Mouse (Mus musculus) heart, adult 9 months (tissue): ENCODE data around the gene a.
"Not testable (repeated sequence)": the region's sequence is repeated elsewhere in the genome, so short reads cannot be mapped to it uniquely, and the experiment has no call there.

Experiments
- DNase-seq, 2 experiments: peaks; one replicate each; pipeline ENCODE4 v3.0.0; 2022; ENCODE audit warnings: low spot score in 2 of 2

Gene a

DNA sequence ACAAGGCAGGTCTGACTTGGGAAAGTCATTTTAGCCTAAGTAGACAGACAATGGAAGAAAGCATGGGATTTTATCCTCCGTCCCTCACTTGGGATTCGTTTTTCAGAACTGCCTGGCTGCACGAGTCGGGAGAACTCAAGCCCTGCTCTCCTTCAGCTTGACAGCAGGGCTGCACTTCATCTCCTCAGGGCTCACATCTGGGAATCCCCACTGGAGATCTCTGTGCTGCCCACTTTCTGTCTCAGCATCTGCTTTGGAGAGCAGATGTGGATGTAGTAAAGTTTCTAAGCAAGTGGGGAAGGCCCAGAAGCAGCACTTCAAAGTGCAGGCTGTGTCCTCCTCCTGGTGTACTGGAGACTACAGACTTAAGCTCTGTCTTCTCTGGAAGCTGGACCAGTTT is 130.9 kb downstream of the a start:
- not testable (repeated sequence) for DNase-seq

DNA sequence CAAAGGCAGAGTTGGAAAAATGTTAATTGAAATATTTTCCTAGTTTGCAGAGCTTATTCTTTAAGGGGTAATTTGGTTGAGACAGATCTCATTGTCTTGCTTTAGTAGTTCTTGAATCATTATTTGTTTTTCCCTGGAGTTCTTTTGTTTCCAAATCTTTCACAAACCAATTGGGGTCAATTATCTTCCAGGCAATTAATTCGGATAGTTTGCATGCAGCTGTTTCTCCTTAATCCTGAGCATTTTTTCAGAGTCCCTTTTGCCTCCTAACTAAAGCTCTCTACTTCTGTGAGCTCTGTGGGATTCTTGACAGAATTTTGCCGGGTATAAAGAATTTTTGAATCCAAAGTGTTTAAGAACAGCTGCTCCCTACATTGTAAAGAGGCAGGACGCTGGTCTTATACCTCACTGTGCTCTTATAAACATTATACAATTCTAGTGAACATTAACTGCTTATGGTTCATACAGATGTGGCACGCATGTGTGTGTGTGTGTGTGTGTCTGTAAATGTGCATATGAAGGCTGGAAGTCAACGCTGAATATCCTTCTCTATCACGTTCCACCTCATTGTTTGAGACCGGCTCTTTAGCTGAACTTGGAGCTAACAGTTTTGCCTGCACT is 134.3 kb downstream of the a start:
- no peak for DNase-seq

DNA sequence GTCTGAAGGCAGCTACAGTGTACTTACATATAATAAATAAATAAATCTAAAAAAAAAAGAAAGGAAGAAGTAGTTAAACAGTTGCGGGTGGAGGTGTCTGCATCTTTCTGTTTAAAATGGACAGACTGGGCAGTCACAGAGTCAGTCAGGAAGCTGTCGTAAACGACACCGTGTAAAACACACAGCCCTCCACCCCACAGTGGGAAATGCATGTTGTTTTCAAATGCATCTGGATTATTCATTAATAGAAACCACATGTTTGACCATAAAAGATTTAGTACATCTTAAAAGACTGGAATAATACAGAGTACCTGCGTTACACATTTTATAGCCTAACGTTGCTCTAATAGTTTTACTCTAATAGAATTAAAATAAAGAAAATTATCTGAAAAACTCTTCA is 135.6 kb downstream of the a start:
- no peak for DNase-seq

DNA sequence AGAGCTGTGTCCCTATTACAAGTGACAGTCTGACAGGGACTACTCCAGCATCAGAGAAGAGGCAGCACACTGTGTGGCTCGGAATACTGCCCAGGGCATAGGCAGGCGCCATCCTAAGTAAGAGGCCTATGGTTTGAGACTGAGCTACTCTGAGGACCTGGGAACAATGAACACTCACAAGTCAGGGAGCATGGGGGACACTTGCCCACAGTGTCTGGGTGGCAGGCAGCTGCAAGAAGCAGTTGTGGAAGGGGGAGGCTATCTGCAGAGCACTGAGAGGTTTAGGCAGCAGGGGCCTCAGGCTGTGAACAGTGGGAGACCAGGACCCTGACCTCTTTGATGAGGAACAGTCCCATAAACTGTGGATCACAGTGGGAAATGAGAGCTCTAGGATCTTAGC is 137.1 kb downstream of the a start:
- DNase-seq, result no peak

DNA sequence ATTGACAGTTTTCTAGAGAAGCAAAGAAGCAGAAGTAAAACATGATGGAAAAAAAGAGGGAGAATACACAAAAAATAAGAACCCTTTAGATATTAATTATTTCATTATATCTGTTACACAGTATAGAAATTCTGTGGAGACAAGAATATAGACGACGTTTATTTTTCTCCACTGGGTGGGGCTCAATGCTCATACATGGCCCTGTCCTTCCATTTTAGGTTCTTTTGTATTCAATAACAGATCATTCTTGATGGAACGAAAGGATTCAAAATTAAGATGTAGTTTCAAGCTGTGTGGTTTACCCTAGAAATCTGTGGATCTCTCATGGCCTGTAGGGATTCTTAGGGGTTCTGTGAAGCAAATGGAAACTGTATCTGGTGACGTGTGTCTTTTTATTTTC is 142.7 kb downstream of the a start:
- no peak for DNase-seq

DNA sequence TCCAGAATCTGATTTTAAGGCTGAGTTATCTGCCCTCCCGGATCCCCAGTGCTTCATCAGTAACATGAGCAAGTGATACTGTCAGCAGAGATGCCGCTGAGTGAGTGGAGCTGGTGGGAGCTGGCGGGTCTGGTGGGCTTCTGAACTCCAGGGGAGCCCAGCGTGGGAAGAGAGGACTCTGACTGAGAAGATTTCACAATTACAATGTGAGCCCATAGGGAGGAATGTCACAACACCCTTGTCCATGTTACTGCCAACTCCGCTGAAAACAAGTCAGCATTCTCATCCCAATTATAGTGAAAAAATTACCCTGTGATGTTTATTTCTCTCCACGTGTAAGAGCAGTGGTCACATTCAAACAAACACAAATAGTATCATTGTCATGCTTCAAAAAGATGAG is 144.9 kb downstream of the a start:
- DNase-seq, result no peak

DNA sequence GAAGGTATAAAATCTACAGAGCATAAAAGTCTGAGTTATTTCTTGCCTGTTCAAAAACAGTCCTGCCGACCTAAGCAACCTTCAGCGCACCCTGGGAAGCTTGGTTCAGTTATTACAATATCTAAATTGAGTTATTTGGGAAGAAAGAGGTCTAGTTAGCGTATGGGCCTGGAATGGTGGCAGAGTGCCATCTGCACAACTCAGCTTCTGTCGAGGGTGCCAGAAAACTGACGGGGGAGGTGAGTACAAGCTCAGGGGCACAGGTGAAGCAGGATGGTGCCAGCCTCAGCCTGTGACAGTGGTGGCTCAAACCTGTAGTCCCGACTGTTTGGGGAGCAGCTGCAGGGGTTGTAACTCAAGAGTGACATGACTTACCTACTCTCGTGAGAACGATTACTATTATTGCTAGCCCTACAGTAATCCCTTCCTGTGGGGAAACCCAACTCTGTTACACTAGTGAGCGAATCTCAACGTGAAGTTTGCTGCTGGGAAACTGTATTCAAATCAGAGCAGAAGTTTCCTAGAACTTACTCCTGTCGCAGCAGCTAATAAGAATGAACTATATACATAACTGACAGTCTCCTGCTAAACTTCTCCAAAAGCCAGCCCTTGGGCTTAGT is 145.4 kb downstream of the a start:
- DNase-seq, result no peak

DNA sequence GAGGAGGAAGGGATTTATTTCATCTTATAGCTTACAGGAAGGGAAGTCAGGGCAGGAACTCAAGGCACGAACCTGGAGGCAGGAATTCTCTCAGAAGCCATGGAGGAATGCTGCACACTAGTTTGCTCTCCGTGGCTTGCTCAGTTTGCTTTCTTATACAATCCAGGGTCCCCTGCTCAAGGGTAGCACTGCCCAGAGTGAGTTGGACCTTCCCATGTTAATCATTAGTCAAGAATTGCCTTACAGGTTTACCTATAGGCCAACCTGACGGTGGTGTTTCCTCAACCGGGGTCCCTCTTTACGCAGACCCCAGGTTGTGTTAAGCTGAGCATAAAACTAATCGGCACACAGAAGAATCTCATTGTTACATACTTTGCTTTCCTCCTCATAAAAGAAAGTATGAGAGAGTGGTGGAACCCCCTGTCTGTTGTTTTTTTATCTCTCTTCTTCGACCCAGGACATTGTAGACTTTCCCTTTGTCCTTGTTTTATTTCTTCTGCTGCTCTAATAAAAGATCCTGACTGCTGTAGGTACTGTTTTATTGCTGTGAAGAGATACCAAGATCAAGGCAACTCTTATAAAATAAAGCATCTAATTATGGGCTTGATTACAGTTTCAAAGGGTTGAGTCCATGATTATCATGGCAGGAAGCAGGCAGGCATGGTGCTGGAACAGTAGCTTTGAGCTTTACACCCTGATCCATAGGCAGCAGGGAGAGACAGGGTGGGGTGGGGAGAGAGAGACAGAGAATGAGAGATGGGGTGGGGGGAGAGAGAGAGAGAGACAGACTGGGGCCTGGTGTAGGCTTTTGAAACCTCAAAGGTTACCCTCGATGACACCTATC is 146.6 kb downstream of the a start:
- no peak for DNase-seq

DNA sequence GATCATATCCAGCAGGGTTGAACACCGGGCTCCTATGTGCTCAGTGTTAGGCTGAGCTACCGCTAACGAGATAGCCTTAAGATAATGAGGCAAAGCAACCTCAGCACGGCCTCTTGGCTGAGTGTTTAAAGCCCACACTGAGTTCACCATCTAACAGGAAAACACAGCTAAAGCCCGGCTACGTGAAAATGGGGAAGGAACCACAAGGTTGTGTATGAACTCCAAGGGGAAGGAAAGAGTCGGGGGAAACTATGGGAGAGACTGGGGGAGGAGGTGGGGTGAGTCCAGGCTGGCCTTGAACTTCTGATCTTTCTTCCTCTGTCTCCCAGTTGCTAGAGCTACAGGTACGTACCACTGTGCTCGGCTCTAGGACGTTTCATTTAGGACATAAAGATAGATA is 150.8 kb downstream of the a start:
- no peak for DNase-seq

DNA sequence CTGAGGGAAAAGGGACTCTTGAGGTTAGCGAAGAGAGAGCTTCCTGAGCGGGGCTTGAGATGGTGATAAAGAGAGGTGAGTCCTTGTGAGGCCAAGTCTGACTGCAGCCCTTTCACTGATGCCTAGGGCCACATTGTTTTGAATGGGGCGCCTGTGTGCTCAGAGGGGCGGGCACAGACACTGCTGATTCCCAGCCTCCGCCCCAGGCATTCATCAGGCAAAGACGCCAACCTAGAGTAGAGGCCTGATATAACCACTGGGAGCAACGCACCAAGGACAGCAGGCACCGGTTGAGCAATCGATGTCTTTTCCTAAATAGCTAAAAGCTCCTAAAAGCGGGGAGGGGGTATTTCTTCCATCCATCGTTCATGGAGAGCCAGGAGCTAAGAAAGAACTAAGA is 151.3 kb downstream of the a start:
- DNase-seq, result no peak

DNA sequence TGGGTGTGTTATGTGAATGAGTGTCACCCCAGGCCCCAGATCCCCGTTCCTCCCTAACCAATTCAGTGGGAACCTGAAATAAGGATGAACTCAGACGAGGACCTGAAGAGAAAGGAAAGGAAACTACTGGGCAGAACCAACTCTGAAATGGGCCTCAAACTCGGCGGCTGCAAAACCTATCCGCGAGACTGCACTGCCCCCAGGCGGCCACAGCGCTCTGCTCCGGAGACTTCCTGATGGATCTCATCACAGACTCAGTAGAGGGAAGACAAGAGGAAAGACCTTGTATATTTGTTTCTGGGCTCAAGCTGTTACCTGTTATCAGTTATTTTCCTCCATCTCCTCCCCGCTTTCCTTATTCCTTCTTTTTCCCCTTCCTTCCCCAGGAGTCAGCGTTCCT is 151.9 kb downstream of the a start:
- DNase-seq, result peak; percentile 29 to 78

DNA sequence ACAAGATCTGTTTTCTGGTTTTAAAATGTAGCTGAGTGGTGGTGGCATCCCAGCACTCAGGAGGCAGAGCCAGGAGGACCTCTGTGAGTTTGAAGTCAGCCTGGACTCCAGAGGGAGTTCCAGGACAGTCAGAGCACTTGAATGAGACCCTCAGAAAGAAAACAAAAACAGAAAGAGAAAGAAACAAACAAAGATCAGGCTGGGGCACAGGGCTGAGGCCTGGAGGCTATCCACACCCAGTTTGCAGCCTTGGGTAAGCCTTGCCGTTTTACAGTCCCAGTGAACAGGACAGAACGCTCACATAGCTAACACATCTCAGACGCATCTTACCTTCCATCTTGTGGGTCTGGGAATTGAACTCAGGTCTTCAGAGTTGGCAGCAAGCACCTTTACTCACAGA is 155.7 kb downstream of the a start:
- no peak for DNase-seq

DNA sequence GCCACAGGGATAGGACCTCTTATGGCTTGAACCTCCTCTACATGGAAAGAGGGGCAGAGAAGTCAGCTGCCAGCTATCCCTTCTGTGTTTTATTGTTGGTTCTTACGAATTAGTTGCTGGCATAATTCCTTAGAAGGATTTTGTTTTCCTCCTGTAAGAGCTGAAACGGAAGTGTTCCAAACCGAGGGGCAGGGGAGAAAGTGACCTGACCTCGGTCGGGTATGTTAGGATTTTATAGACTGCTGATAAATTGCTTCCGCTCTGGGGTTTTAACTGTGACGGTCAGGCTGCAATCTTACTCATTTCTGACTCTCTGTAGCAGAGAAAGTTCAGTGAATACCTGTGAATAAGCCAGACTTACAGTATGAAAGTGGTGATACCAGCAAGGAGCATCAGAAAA is 158.2 kb downstream of the a start:
- no peak for DNase-seq

DNA sequence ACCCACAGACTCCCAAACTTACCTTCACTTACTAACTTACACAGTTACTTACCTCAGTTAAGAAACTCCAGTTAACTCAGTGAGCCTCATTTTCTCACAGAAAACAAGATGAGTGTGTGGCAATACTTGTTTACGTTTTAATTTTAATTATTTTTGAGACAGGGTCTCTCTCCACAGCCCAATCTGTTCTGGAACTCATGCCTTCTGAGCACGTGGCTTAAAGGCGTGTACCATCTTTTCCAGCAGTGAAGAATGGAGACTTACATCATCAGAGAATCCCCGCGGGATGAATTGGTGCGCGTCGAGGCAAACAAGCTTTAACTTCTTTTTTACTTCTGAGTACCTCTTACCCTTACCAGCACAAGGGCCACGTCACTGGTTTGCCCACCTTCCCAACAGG is 158.7 kb downstream of the a start:
- DNase-seq, result no peak

DNA sequence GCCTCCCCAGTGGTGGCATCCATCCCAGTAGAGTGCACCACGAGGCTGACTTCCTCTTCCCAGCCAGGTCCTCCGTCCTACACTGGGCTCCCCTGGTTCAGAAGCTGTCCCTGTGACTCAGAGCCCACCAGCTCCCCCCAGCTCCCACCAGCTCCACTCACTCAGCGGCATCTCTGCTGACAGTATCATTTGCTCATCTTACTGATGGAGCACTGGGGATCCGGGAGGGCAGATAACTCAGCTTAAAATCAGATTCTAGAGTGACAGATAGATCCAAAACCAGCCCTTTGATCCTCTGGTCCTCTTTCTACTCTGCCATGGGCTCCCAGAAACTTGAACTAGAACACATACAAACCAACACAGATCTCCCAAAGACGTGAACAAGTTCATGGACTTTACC is 159.4 kb downstream of the a start:
- DNase-seq, result no peak

DNA sequence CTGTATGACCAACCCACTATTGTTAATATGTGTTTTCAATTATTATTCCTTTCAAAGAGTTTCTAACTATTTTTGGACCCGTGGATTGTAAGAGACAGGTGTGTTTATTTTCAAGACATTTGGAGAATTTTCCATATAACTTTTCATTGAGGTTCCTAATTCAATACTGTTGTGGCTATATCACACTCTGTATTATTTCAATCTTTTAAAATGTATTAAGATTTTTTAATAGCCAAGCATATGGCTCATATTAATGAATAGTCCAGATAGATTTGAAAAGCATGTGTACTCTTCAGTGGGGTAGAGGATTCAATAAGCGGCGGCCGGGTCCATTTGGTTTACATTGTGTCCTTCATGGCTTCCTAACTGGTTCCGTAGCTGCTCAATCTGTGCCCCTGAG is 168.3 kb downstream of the a start:
- DNase-seq, result no peak

DNA sequence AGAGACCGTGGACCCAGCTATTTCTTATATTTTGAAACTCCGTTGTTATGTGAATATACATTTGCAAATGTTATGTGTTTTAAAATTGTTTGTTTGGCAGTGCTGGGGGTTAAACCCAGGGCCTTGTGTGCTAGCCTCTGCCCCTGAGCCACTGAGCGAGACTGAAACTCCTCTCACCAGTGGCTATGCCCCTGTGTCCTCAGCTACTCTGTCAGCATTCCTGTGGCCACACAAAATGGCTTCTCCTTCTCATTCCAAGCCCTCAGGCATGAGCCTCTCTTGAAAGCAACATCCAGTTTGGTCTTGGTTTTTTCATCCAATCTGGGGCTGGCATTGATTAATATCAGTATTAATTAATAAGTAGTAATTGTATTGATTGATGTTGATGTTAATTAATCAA is 168.7 kb downstream of the a start:
- no peak for DNase-seq

DNA sequence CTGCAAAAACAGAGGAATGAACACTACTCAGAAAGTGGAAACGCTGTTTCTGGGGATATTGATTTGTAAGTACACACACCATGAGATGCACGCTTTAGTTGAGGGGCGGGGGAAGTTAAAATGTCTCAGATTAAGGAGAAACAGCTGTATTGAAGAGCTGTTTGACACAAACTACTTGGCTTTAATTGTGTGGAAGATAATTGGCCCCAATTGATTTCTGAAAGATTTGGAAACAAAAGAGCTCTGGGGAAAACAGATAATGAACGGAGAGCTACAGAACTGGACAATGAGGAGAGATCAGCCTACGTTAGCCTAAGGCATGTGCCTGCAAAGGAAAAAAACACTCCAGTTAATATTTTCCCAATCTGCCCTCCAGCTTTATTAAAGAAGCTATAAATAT is 172.0 kb downstream of the a start:
- DNase-seq, result no peak

DNA sequence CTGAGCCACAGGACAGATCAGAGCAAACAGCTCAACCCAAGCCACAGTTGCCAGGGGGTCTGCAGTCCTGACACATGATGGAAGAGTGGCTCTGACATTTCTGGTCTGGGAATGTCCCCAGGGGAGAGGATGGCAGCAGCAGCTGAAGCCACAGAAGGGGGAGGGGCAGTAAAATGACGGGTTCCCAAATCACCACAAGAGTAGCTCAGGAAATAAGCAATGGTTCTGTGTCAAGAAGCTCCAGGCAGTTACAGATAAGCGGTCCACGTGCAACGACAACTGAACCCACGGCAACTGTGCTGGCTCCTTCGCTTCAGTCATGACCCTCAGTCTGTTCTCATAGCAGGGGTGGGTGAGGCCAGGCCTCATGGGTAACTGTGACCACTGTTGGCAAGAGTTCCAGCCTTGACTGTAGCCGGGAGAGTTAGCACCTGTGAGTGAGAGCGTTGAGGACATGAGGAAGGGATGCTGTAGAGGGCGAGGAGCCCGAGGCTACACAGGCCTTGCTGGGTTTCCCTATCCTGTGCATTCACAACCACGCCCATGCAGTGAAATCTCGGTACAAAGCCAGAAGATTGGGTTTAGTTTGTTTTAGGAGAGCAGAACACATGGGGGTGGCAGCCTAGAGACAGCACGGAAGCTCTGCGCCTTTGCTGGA is 178.7 kb downstream of the a start:
- DNase-seq, result not testable (repeated sequence)

DNA sequence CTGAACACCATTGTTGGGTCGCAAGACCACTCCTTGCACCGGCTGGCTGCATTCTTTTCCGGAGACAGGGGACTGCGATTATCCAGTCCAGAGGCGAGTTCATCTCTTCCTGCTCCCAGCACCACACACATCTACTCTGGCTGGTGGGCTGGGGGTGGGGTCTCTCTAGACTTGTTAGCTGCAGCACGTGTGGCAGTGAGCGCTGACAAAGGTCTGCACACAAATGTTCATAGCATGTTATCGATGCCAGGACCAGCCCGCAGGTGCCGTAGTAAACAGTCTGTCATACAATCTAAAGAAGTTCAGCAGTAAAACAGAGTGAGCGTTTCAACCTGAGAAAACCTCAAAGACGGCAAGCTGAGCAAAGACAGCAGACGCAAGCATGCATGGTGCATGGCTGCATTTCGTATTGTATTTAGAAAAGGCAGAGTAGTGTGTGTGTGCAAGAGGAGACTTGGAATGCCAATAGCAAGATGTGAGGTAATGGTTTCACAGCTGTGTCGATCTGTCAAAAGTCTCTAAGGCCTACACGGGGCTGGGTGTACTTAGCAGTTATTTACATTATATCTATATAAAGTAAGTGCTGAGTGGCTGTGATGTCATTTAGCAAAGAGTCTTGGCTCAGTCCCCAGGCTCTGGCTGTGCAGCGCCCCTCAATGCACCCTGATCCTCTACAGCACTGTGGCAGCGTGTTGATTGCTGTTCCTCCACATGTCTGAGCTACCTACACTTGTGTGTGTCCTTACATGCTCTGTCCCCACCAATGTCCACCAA is 180.9 kb downstream of the a start:
- DNase-seq, result no peak

DNA sequence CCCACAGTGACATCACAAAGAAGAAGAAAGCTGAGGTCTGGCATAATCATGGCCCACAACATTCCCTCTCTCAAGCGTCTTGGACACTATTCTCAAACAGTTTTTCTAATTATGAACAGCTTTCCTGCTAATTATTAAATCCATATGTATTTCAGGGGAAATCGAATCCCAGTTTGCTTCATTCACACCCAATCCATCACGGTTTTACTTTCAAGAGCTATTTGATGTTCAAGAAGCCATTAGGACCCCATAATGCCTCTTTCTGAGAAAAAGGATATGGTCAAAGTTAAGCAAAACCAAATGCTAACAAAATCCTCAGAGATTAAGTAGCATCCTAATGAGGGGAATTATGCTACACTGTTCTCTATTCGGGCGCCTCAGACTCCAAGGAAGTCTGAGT is 181.8 kb downstream of the a start:
- DNase-seq, result no peak

DNA sequence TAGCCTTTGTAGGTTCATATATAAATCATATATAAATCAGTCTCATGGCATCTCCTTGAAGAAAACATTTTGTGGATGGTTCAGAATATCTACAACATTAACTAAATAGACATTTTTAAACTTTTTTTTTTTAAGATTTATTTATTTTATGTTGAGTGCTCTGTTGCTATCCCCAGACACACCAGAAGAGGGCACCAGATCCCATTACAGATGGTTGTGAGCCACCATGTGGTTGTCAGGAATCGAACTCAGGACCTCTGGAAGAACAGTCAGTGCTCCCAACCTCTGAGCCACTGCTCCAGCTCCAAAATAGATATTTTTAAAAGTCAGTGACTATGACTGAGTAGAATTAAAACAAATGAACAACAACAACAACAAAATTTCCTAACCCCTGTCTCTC is 195.4 kb downstream of the a start:
- no peak for DNase-seq
